Comparison of ENCODE assay signal across 23 mouse cellular contexts in genomic region chr16:29297555-29298021, GRCm38 (mm10).
DNase-seq lines count a peak whose midpoint lies in the region; ATAC-seq lines count a peak whose summit lies in the region.
"Had no signal": no experiment of that assay in that cellular context is flagged by ENCODE, and none has a peak within 500 bp of the region (broad histone marks: within the 10 kb centered on the region; RNA-seq: fewer than 3 reads in every experiment).

No protein-coding gene starts in this region.

- H3K9ac ChIP-seq in hindbrain, embryonic 15.5 days: no peak overlapping the region
- H3K9ac ChIP-seq in hindbrain, embryonic 14.5 days: no peak overlapping the region
- no peak overlapping the region for H3K9ac ChIP-seq in midbrain, embryonic 14.5 days (replicated peaks; ENCODE audit: low read length)
- H3K9ac ChIP-seq: heart, embryonic 12.5 days; neural tube, embryonic 13.5 days; stomach, embryonic 15.5 days had no signal

- H3K36me3 ChIP-seq in hindbrain, embryonic 15.5 days: no peaks in the 10 kb centered on the region
- H3K36me3 ChIP-seq in hindbrain, embryonic 14.5 days (replicated peaks; ENCODE audit: control insufficient read depth, insufficient read depth): no peaks in the 10 kb centered on the region
- no peaks in the 10 kb centered on the region for H3K36me3 ChIP-seq in midbrain, embryonic 14.5 days (ENCODE audit: control insufficient read depth, insufficient read depth, low read length)
- no peaks in the 10 kb centered on the region for H3K36me3 ChIP-seq in midbrain, embryonic 10.5 days
- H3K36me3 ChIP-seq: G1E; heart, embryonic 12.5 days; neural tube, embryonic 13.5 days; stomach, embryonic 15.5 days had no signal

- H3K4me1 ChIP-seq in hindbrain, embryonic 15.5 days (replicated peaks): peaks cover 9% of the 10 kb centered on the region
- H3K4me1 ChIP-seq in hindbrain, embryonic 14.5 days (replicated peaks; ENCODE audit: control insufficient read depth, insufficient read depth, low read length): 0 out of 2 replicates have a peak, but pooled peaks cover 7% of the 10 kb centered on the region
- no peaks in the 10 kb centered on the region for H3K4me1 ChIP-seq in midbrain, embryonic 14.5 days (ENCODE audit: control insufficient read depth, insufficient read depth, low read length)
- H3K4me1 ChIP-seq in midbrain, embryonic 10.5 days: peaks cover 6% of the 10 kb centered on the region
- H3K4me1 ChIP-seq: heart, embryonic 12.5 days; stomach, embryonic 15.5 days had no signal

- no peaks in the 10 kb centered on the region for H3K27me3 ChIP-seq in hindbrain, embryonic 15.5 days
- no peaks in the 10 kb centered on the region for H3K27me3 ChIP-seq in hindbrain, embryonic 14.5 days (ENCODE audit: control insufficient read depth, insufficient read depth, low read length)
- H3K27me3 ChIP-seq in midbrain, embryonic 14.5 days (ENCODE audit: control insufficient read depth, insufficient read depth, low read length): no peaks in the 10 kb centered on the region
- H3K27me3 ChIP-seq in midbrain, embryonic 10.5 days (ENCODE audit: low read depth, poor library complexity, severe bottlenecking): no peaks in the 10 kb centered on the region
- H3K27me3 ChIP-seq: heart, embryonic 12.5 days; neural tube, embryonic 13.5 days; stomach, embryonic 15.5 days had no signal

- H3K9me3 ChIP-seq in hindbrain, embryonic 15.5 days: no peaks in the 10 kb centered on the region
- no peaks in the 10 kb centered on the region for H3K9me3 ChIP-seq in hindbrain, embryonic 14.5 days (ENCODE audit: control insufficient read depth, low read length)
- H3K9me3 ChIP-seq in midbrain, embryonic 14.5 days (ENCODE audit: control insufficient read depth, low read length): no peaks in the 10 kb centered on the region
- H3K9me3 ChIP-seq in midbrain, embryonic 10.5 days (replicated peaks): no peaks in the 10 kb centered on the region
- H3K9me3 ChIP-seq: heart, embryonic 12.5 days; neural tube, embryonic 13.5 days; stomach, embryonic 15.5 days had no signal

- H3K4me3 ChIP-seq in hindbrain, embryonic 15.5 days: no peak overlapping the region
- no peak overlapping the region for H3K4me3 ChIP-seq in hindbrain, embryonic 14.5 days (replicated peaks; ENCODE audit: low read length)
- H3K4me3 ChIP-seq in midbrain, embryonic 14.5 days (replicated peaks; ENCODE audit: low read depth, low read length): no peak overlapping the region
- no peak overlapping the region for H3K4me3 ChIP-seq in midbrain, embryonic 10.5 days
- H3K4me3 ChIP-seq: heart, embryonic 12.5 days; left cerebral cortex, adult 2 months; neural tube, embryonic 13.5 days; stomach, embryonic 15.5 days had no signal

- ATAC-seq in hindbrain, embryonic 15.5 days (ENCODE audit: low FRiP score, low read depth): 0 out of 2 replicates have a peak, but pooled peaks have one; percentile 56
- ATAC-seq in hindbrain, embryonic 14.5 days (ENCODE audit: low FRiP score): no peak
- ATAC-seq in midbrain, embryonic 14.5 days (ENCODE audit: low FRiP score, low TSS enrichment): no peak

- H3K4me2 ChIP-seq in hindbrain, embryonic 15.5 days: no peak overlapping the region
- H3K4me2 ChIP-seq in hindbrain, embryonic 14.5 days (replicated peaks): no peak overlapping the region
- H3K4me2 ChIP-seq in midbrain, embryonic 14.5 days (ENCODE audit: low read length): no peak overlapping the region
- H3K4me2 ChIP-seq: heart, embryonic 12.5 days; neural tube, embryonic 13.5 days; stomach, embryonic 15.5 days had no signal

- peak; percentile 5 for DNase-seq in embryo, embryonic 10 days (ENCODE audit: low spot score)
- no peak for DNase-seq in embryo, embryonic 9.5 days (ENCODE audit: extremely low spot score)
- DNase-seq in hindbrain, embryonic 14.5 days (ENCODE audit: low spot score): no peak
- peak; percentile 27 for DNase-seq in midbrain, embryonic 14.5 days
- no peak for DNase-seq in midbrain, embryonic 10.5 days (ENCODE audit: low spot score)
- no peak for DNase-seq in spleen, postnatal 4 days (ENCODE audit: low spot score in 2 of 2)
- no peak for DNase-seq in ovary, adult 18-20 months (ENCODE audit: low spot score)
- DNase-seq: adrenal gland, postnatal 14 days; cerebellum, adult 18-20 months; heart, postnatal 14 days; kidney, postnatal 14 days; left cerebral cortex, postnatal 4 days; liver; lung, adult 18-20 months; lung, postnatal 14 days; right cerebral cortex, postnatal 14 days; thymus, adult 2 months had no signal

- peak overlapping the region; percentile 38 for H3K27ac ChIP-seq in hindbrain, embryonic 15.5 days (replicated peaks)
- no peak overlapping the region for H3K27ac ChIP-seq in hindbrain, embryonic 14.5 days
- no peak overlapping the region; the same call in 1 of the 2 replicates for H3K27ac ChIP-seq in midbrain, embryonic 14.5 days (replicated peaks; ENCODE audit: low read depth, low read length)
- H3K27ac ChIP-seq in midbrain, embryonic 10.5 days (replicated peaks): no peak overlapping the region
- H3K27ac ChIP-seq: left cerebral cortex, adult 2 months; neural tube, embryonic 13.5 days; stomach, embryonic 15.5 days had no signal

- WGBS in hindbrain, embryonic 15.5 days: 52% methylated on average over 9 of the region's 9 CpGs
- WGBS in hindbrain, embryonic 14.5 days: 49% methylated on average over 9 of the region's 9 CpGs
- WGBS in midbrain, embryonic 14.5 days: 40% methylated on average over 9 of the region's 9 CpGs
- WGBS in midbrain, embryonic 10.5 days: 63% methylated on average over 9 of the region's 9 CpGs

Comparison
In these comparisons a context has a peak if more than half of its experiments do, and no peak if none do; other contexts are left out.
1. DNase-seq: peak in embryo, embryonic 10 days (single experiment) and midbrain, embryonic 14.5 days (single experiment); none in embryo, embryonic 9.5 days (single experiment), hindbrain, embryonic 14.5 days (single experiment), midbrain, embryonic 10.5 days (single experiment), spleen, postnatal 4 days (0 of 2) and ovary, adult 18-20 months (single experiment).